In the genomic region with DNA sequence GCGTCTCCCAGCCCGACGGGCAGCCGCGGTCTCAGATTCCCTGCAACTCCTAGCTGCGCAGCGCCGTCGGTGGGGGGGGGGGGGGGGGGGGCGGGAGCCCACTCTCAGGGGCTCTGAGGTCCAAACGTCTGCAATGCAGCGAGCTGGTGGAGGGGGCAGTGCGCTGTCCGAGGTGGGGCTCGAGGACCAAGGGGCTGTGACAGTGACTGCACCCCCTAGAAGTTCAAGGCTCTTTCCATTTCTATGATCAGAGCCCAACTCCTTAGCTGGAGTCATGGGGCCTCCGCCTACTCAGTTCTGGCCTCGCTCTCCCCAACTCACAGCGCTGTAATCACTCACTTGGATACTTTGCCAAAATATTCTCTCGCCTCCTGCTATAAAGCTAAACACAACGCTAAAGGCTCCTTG, we compare ENCODE assay signal across 9 mouse cellular contexts. TPM values are rescaled to one million over a fixed set of nuclear protein-coding genes. Genes with fewer than 3 reads are reported as not detected.
DNase-seq lines count a peak whose midpoint lies in the region; ATAC-seq and TF ChIP-seq lines count a peak whose summit lies in the region.
"Had no signal": no experiment of that assay in that cellular context is flagged by ENCODE, and none has a peak within 500 bp of the region (broad histone marks: within the 10 kb centered on the region; RNA-seq: fewer than 3 reads in every experiment).

No protein-coding gene starts in this region.

- WGBS in cerebellum, adult 2 months, result under 1% methylated on average over 18 of the region's 20 CpGs
- 5% methylated on average over 18 of the region's 20 CpGs for whole genome bisulfite sequencing in neural tube, embryonic 11.5 days
- WGBS in limb, embryonic 13.5 days, result 5% methylated on average over 13 of the region's 20 CpGs
- WGBS in stomach, embryonic 14.5 days, result 1% methylated on average over 17 of the region's 20 CpGs

- no peak for TF ChIP-seq POLR2A in cerebellum, adult 2 months (IDR thresholded peaks at IDR 0.05; ENCODE audit: borderline replicate concordance, insufficient read depth, low read length)

- peaks cover 11% of the 10 kb centered on the region; the same call in 1 of the 2 replicates for H3K4me1 ChIP-seq in cerebellum, adult 2 months (ENCODE audit: control insufficient read depth, insufficient read depth, low read length)
- H3K4me1 ChIP-seq in neural tube, embryonic 11.5 days (ENCODE audit: control insufficient read depth, insufficient read depth, low read length), result 0 out of 2 replicates have a peak, but pooled peaks cover 6% of the 10 kb centered on the region
- H3K4me1 ChIP-seq in limb, embryonic 13.5 days, result peaks cover 12% of the 10 kb centered on the region
- H3K4me1 ChIP-seq in stomach, embryonic 14.5 days (ENCODE audit: control insufficient read depth, insufficient read depth, low read length), result 0 out of 2 replicates have a peak, but pooled peaks cover 5% of the 10 kb centered on the region

- H3K9me3 ChIP-seq in neural tube, embryonic 11.5 days (ENCODE audit: control insufficient read depth, low read length), result no peaks in the 10 kb centered on the region
- no peaks in the 10 kb centered on the region for H3K9me3 ChIP-seq in limb, embryonic 13.5 days
- no peaks in the 10 kb centered on the region for H3K9me3 ChIP-seq in stomach, embryonic 14.5 days (ENCODE audit: control insufficient read depth, low read depth, low read length)

- no peak for TF ChIP-seq CTCF in cerebellum, adult 2 months (IDR thresholded peaks at IDR 0.05; ENCODE audit: borderline replicate concordance, insufficient read depth, low read depth, low read length)

- H3K4me3 ChIP-seq in cerebellum, adult 2 months (replicated peaks; ENCODE audit: insufficient read depth, low read depth, low read length), result peak overlapping the region; percentile 58
- H3K4me3 ChIP-seq in neural tube, embryonic 11.5 days (ENCODE audit: low read depth, low read length), result peak overlapping the region; percentile 85
- H3K4me3 ChIP-seq in limb, embryonic 13.5 days, result peak overlapping the region; percentile 74
- H3K4me3 ChIP-seq in stomach, embryonic 14.5 days (ENCODE audit: low read depth, low read length), result peak overlapping the region; percentile 59
- H3K4me3 ChIP-seq: myocyte had no signal

- H3K27me3 ChIP-seq in cerebellum, adult 2 months (ENCODE audit: control insufficient read depth, insufficient read depth, low read length), result no peaks in the 10 kb centered on the region
- H3K27me3 ChIP-seq in neural tube, embryonic 11.5 days (ENCODE audit: control insufficient read depth, insufficient read depth, low read length), result 0 out of 2 replicates have a peak, but pooled peaks cover 7% of the 10 kb centered on the region
- peaks cover 43% of the 10 kb centered on the region for H3K27me3 ChIP-seq in limb, embryonic 13.5 days
- H3K27me3 ChIP-seq in stomach, embryonic 14.5 days (ENCODE audit: control insufficient read depth, insufficient read depth, low read length), result peaks cover 13% of the 10 kb centered on the region; the same call in 1 of the 2 replicates

- peak overlapping the region; percentile 88 for H3K9ac ChIP-seq in neural tube, embryonic 11.5 days (ENCODE audit: low read length)
- peak overlapping the region; percentile 70; the same call in 1 of the 2 replicates for H3K9ac ChIP-seq in limb, embryonic 13.5 days
- H3K9ac ChIP-seq in stomach, embryonic 14.5 days (replicated peaks; ENCODE audit: low read depth, low read length), result 0 out of 2 replicates have a peak overlapping the region, but pooled peaks have one; percentile 18

- H3K27ac ChIP-seq in cerebellum, adult 2 months (ENCODE audit: insufficient read depth, low read length), result no peak overlapping the region
- H3K27ac ChIP-seq in neural tube, embryonic 11.5 days (ENCODE audit: low read depth, low read length), result peak overlapping the region; percentile 54; the same call in 1 of the 2 replicates
- H3K27ac ChIP-seq in limb, embryonic 13.5 days, result no peak overlapping the region
- H3K27ac ChIP-seq in stomach, embryonic 14.5 days (ENCODE audit: low read length), result no peak overlapping the region

- H3K36me3 ChIP-seq in neural tube, embryonic 11.5 days (ENCODE audit: control insufficient read depth, insufficient read depth, low read length), result no peaks in the 10 kb centered on the region
- H3K36me3 ChIP-seq in limb, embryonic 13.5 days, result no peaks in the 10 kb centered on the region
- H3K36me3 ChIP-seq in stomach, embryonic 14.5 days (ENCODE audit: control insufficient read depth, insufficient read depth, low read length), result no peaks in the 10 kb centered on the region

- DNase-seq in cerebellum, adult 2 months, result no peak
- no peak for DNase-seq in cerebellum, adult 11 months
- DNase-seq in neural tube, embryonic 11.5 days (ENCODE audit: low spot score), result no peak
- DNase-seq in neural tube, embryonic 10.5 days (ENCODE audit: extremely low spot score, low spot score), result no peak
- DNase-seq in left cerebral cortex, postnatal 10 days (ENCODE audit: extremely low spot score in 1 of 2, low spot score in 2 of 2), result no peak
- DNase-seq in thymus, postnatal 36 days, result no peak

- ATAC-seq in neural tube, embryonic 11.5 days (ENCODE audit: insufficient read depth, low FRiP score, low TSS enrichment), result peak; percentile 48; the same call in 1 of the 2 replicates
- no peak for ATAC-seq in limb, embryonic 13.5 days (ENCODE audit: low FRiP score, low read depth)
- no peak for ATAC-seq in stomach, embryonic 14.5 days (ENCODE audit: insufficient number of reproducible peaks, insufficient read depth, low FRiP score, low read depth)

- H3K4me2 ChIP-seq in neural tube, embryonic 11.5 days (ENCODE audit: low read depth), result peak overlapping the region; percentile 97
- H3K4me2 ChIP-seq in limb, embryonic 13.5 days (replicated peaks), result peak overlapping the region; percentile 100
- peak overlapping the region; percentile 98 for H3K4me2 ChIP-seq in stomach, embryonic 14.5 days (replicated peaks; ENCODE audit: low read depth, low read length)

- intact Hi-C loops in left cerebral cortex, postnatal 10 days (cut with DNase I), result loop anchor here (2.0 kb wide), 1 partner anchor 20 kb away; no protein-coding TSS in a partner anchor

RNA-seq across cellular contexts. Expression of a gene that starts 19.5 kb away (rescaled TPM):
- polyA plus RNA-seq in cerebellum, adult 2 months (2012; rRNA removed), result not detected in 2 replicates
- polyA plus RNA-seq in neural tube, embryonic 11.5 days (2014; fragmentation: Nextera tagmentation; extraction: Ambion mirVana), result 0.54 TPM in 1 of 2 replicates, not detected in the other
- polyA plus RNA-seq in limb, embryonic 13.5 days (2015; fragmentation: Nextera tagmentation; extraction: Ambion mirVana), result not detected in 2 replicates
- 0.35 TPM in 1 of 2 replicates, not detected in the other for polyA plus RNA-seq in stomach, embryonic 14.5 days (2014; fragmentation: Nextera tagmentation; extraction: Ambion mirVana)
- not detected for total RNA-seq in left cerebral cortex, postnatal 10 days (2021)
- polyA plus RNA-seq: myocyte had no signal

RNA-seq across cellular contexts. Expression of a gene that starts 51.1 kb away (rescaled TPM):
- 61.3 and 67.9 TPM in 2 replicates for polyA plus RNA-seq in cerebellum, adult 2 months (2012; rRNA removed)
- polyA plus RNA-seq in neural tube, embryonic 11.5 days (2014; fragmentation: Nextera tagmentation; extraction: Ambion mirVana), result 66.1 and 72.8 TPM in 2 replicates
- 114 and 117 TPM in 2 replicates for polyA plus RNA-seq in limb, embryonic 13.5 days (2015; fragmentation: Nextera tagmentation; extraction: Ambion mirVana)
- polyA plus RNA-seq in stomach, embryonic 14.5 days (2014; fragmentation: Nextera tagmentation; extraction: Ambion mirVana), result 97.5 and 121 TPM in 2 replicates
- 10 to 100 TPM; 31.0 to 31.1 TPM for total RNA-seq in left cerebral cortex, postnatal 10 days (2021)

Comparison
In these comparisons a context has a peak if more than half of its experiments do, and no peak if none do; other contexts are left out.
1. H3K9ac ChIP-seq: peak in every context shown above with its lines; median percentile 88 in neural tube, embryonic 11.5 days; 70 in limb, embryonic 13.5 days; 18 in stomach, embryonic 14.5 days.